Mouse (Mus musculus) liver, adult 2 months (tissue): Measurements from ENCODE around the gene Prkrip1.

Experiments
- CTCF ChIP-seq: fragments of 200-500 bp; IDR thresholded peaks from 2 replicates; pipeline ENCODE4 v1.5.1; 2011; ENCODE audit warnings: low read depth, low read length, control low read depth
- POLR2A ChIP-seq: fragments of 200-500 bp; IDR thresholded peaks from 2 replicates; pipeline ENCODE4 v1.6.1; 2011; ENCODE audit warnings: low read length, control low read depth; ENCODE audit not compliant: insufficient read depth; ENCODE audit errors: extremely low read depth

GRCm38 (mm10) chr5:136248441-136248840, 49.7 kb upstream of the Prkrip1 start:
- TF ChIP-seq CTCF, result no peak
- no peak for TF ChIP-seq POLR2A
